Mouse (Mus musculus): ENCODE results near the gene Rnf181. TPM values are rescaled to one million over a fixed set of nuclear protein-coding genes. Genes with fewer than 3 reads are reported as not detected.

The Rnf181 gene
- total RNA-seq, 2 experiments from 2014 or later: 41.1 to 42.4 TPM

DNA sequence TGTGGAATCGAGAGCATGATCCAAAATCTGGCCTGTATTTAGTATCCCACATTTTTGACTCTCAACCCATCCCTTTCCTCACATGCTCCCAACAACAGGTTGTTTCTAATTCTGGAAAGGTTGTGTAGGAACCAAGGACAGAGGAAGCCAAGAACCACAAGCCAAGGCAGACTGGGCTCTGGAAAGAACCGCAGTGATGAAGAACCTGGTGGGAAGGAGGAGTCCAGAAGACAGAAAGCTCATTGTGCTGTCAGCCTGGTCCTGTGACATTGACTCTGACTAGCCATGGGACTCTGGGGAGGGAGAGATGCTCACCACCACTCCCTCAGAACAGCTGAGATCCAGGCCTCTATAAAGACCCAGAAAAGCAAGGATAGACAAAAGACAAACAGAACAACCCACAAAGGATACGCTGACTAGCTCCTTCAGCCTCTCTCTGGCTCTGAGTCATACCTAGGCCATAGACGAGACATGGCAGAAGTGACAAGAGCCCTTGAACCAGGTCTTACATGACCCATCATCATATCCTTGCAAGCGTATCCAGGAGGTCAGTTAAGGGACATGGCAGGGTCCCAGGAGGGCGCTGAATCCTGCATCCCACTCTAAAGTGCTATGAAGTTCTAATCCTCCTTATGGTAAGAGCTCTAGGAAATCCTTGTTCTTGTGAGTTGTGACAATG lies 16.5 kb upstream of the Rnf181 start:
- DNase-seq: no peak

GRCm38 (mm10) chr6:72382494-72382893 lies 15.7 kb upstream of the Rnf181 start:
- DNase-seq: no peak

- DNase-seq: peak; percentile 87
Observed at GRCm38 (mm10) chr6:72380131-72380770, 13.5 kb upstream of the Rnf181 start, which contains the start of gene Vamp5. Gene Vamp5, minus strand, starts transcription at chr6:72380468.

- DNase-seq: no peak
Observed at GRCm38 (mm10) chr6:72379377-72380130, 12.8 kb upstream of the Rnf181 start.

- DNase-seq: no peak
Observed at GRCm38 (mm10) chr6:72378510-72379234, 11.9 kb upstream of the Rnf181 start.

DNA sequence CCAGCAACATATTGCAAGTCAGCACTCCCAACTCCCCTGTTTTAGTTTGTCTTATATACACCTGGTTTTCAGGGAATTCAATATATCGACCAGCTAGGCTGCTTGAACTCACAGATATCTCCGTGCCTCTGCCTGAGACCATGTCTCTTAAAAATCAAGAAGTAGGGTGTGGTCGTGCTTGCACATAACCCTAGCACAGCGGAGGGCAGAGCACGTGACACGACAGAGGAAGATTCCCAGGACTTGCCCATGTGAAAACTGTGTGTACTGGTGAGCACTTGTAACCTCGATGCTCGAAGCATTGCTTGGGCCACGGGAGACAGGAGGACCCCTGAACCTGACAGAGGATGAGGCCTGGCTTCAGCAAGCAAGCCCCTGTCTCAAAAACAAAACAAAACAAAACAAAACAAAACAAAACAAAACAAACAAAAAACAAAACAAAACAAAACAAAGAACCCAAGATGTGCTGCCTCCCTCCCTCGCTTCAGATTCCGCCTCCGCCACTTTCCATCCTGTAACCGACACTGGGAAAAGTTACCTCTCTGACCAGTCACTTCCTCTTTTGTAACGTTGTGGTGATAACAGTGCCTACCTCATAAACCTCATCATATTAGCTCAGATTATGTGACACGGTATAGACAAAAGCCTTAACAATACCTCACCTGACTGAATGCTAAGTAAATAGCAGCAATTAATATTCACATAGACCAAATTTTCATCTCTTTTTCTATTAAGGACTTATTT lies 8.2 kb upstream of the Rnf181 start:
- DNase-seq: no peak

- no peak for DNase-seq
Observed at GRCm38 (mm10) chr6:72374206-72374605, 7.5 kb upstream of the Rnf181 start.

- DNase-seq: no peak
Observed at GRCm38 (mm10) chr6:72373184-72373583, 6.4 kb upstream of the Rnf181 start.

GRCm38 (mm10) chr6:72371571-72371970 lies 4.8 kb upstream of the Rnf181 start:
- DNase-seq: no peak

DNA sequence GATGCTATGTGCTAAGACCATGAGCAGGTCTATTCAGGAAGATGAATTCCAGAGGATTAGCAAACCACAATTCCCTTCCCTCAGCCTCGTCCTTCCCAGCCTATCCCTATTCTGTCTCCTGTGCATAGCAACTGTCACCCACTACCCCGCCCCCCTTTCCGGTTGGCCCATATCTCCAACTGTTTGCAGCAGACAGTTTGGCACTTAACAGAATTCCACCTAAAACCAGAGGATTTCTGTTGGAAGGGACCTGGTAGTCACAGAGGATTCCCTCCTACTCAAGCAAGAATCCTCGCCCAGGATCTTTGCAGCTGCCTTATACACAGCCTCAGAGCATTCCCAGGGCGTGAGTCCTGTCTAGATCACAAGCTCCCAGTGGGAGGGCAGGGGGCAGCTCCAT lies 4.4 kb upstream of the Rnf181 start:
- DNase-seq: peak; percentile 64

GRCm38 (mm10) chr6:72370091-72370490 lies 3.3 kb upstream of the Rnf181 start:
- peak; percentile 36 for DNase-seq

GRCm38 (mm10) chr6:72369557-72369956 lies 2.8 kb upstream of the Rnf181 start:
- no peak for DNase-seq

GRCm38 (mm10) chr6:72367460-72367974 lies 761 bp upstream of the Rnf181 start:
- DNase-seq: no peak

- no peak for DNase-seq
Observed at GRCm38 (mm10) chr6:72366304-72366703, 452 bp downstream of the Rnf181 start.

DNA sequence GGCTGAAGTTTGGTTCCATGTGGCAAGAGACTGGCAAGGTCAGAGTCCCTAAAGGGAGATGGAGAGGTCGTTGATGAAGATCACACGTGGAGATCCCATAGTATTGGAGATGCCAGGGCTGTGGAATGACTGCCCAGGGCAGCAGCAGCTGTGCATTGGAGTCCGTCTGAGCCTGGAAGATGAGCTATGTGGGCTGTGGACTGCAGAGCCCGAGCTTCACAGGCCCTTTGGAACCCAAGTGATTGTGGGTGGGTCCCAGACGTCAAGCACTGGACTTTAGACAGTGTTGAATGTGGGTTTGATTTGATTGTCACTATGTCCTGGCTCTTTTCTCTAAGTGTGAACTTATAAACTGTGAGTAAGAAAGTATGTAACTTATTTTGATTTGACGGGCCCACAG lies 1.8 kb downstream of the Rnf181 start:
- no peak for DNase-seq

- no peak for DNase-seq
Observed at GRCm38 (mm10) chr6:72364009-72364408, 2.7 kb downstream of the Rnf181 start.

- DNase-seq: peak; percentile 96
Observed at GRCm38 (mm10) chr6:72362132-72363028, 4.4 kb downstream of the Rnf181 start.

DNA sequence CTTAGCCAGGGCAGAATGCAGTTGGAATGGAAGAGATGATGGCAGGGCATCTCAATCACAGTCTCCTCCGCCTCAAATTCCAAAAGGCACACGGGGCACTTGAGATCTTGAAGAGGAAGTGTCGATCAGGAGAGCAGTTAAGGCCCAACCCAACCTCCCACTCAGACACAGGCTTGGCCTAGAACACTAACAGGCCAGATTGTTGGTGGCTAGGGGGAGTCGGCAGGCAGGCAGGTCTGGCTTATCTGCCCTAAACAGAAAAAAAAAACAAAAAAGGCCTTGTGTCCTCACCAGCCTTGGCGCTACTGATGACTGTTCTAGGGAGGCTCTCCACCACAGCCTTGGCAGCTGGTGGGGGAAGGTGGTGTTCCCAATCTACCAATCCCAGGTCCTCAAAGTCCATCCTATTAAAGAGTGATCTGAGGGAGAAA lies 5.6 kb downstream of the Rnf181 start:
- DNase-seq: no peak

- no peak for DNase-seq
Observed at GRCm38 (mm10) chr6:72360599-72360935, 6.2 kb downstream of the Rnf181 start.

- no peak for DNase-seq
Observed at GRCm38 (mm10) chr6:72359891-72360598, 6.7 kb downstream of the Rnf181 start.
